Mouse (Mus musculus): Measurements from ENCODE around the gene Gm3448. TPM values are rescaled to one million over a fixed set of nuclear protein-coding genes. Genes with fewer than 3 reads are reported as not detected.

The Gm3448 gene
- polyA plus RNA-seq, 1 experiment from 2014 or later: 2.8 TPM

- Histone ChIP-seq H3K27ac (replicated peaks; ENCODE audit: low read depth, low read length) (no peak overlapping the region), H3K4me1 (ENCODE audit: control insufficient read depth, insufficient read depth, low read length) (peaks cover 8% of the 10 kb centered on the region), H3K36me3 (ENCODE audit: control insufficient read depth, insufficient read depth, low read length) (peaks cover 27% of the 10 kb centered on the region), H3K9ac (ENCODE audit: low read depth, low read length) (no peak overlapping the region), H3K27me3 (replicated peaks; ENCODE audit: control insufficient read depth, insufficient read depth, low read length) (no peaks in the 10 kb centered on the region), H3K9me3 (ENCODE audit: control insufficient read depth, low read length) (no peaks in the 10 kb centered on the region), H3K4me2 (ENCODE audit: low read depth, low read length) (no peak overlapping the region), H3K4me3 (ENCODE audit: low read depth, low read length) (no peak overlapping the region)
- DNase-seq (ENCODE audit: low spot score) (no peak), ATAC-seq (ENCODE audit: low read depth) (no peak)
- 92% methylated on average over 5 of the region's 5 CpGs for WGBS
Observed at GRCm38 (mm10) chr17:14958686-14959327, 82.5 kb downstream of the Gm3448 start.

- no peak overlapping the region for H3K4me2 ChIP-seq (ENCODE audit: low read depth, low read length)
- no peaks in the 10 kb centered on the region for H3K27me3 ChIP-seq (replicated peaks; ENCODE audit: control insufficient read depth, insufficient read depth, low read length)
- 92% methylated on average over 8 of the region's 8 CpGs for WGBS
- DNase-seq (ENCODE audit: low spot score) (no peak), ATAC-seq (ENCODE audit: low read depth) (no peak)
- H3K4me3 ChIP-seq (ENCODE audit: low read depth, low read length): no peak overlapping the region
- H3K4me1 ChIP-seq (ENCODE audit: control insufficient read depth, insufficient read depth, low read length): no peaks in the 10 kb centered on the region
- H3K27ac ChIP-seq (replicated peaks; ENCODE audit: low read depth, low read length): no peak overlapping the region
- no peaks in the 10 kb centered on the region for H3K9me3 ChIP-seq (ENCODE audit: control insufficient read depth, low read length)
- H3K9ac ChIP-seq (ENCODE audit: low read depth, low read length): no peak overlapping the region
- H3K36me3 ChIP-seq (ENCODE audit: control insufficient read depth, insufficient read depth, low read length): peaks cover 67% of the 10 kb centered on the region
Observed at GRCm38 (mm10) chr17:14953452-14953851, 87.9 kb downstream of the Gm3448 start.

GRCm38 (mm10) chr17:14949161-14949827 lies 92.0 kb downstream of the Gm3448 start:
- Histone ChIP-seq H3K9ac (ENCODE audit: low read depth, low read length) (no peak overlapping the region), H3K9me3 (ENCODE audit: control insufficient read depth, low read length) (no peaks in the 10 kb centered on the region), H3K4me3 (ENCODE audit: low read depth, low read length) (no peak overlapping the region), H3K4me2 (ENCODE audit: low read depth, low read length) (no peak overlapping the region), H3K27ac (replicated peaks; ENCODE audit: low read depth, low read length) (no peak overlapping the region), H3K27me3 (replicated peaks; ENCODE audit: control insufficient read depth, insufficient read depth, low read length) (no peaks in the 10 kb centered on the region), H3K4me1 (ENCODE audit: control insufficient read depth, insufficient read depth, low read length) (peaks cover 3% of the 10 kb centered on the region), H3K36me3 (ENCODE audit: control insufficient read depth, insufficient read depth, low read length) (peaks cover 85% of the 10 kb centered on the region)
- 85% methylated on average over 7 of the region's 7 CpGs for WGBS
- no peak for DNase-seq (ENCODE audit: low spot score)
- no peak for ATAC-seq (ENCODE audit: low read depth)

Other genes starting within 250 kb of the Gm3448 start
- gene Wdr27, start 98.4 kb downstream of the Gm3448 start, polyA plus RNA-seq (2014; fragmentation: Nextera tagmentation; extraction: Ambion mirVana): 6.6 and 8.3 TPM in 2 replicates
- gene 1600012H06Rik, start 98.4 kb downstream of the Gm3448 start, polyA plus RNA-seq (2014; fragmentation: Nextera tagmentation; extraction: Ambion mirVana): 45.0 and 45.9 TPM in 2 replicates
- 50.5 and 52.0 TPM in 2 replicates for gene Phf10, start 80.3 kb downstream of the Gm3448 start, polyA plus RNA-seq (2014; fragmentation: Nextera tagmentation; extraction: Ambion mirVana)
- 5.3 and 6.0 TPM in 2 replicates for gene 9030025P20Rik, start 63.1 kb downstream of the Gm3448 start, polyA plus RNA-seq (2014; fragmentation: Nextera tagmentation; extraction: Ambion mirVana)
- gene Gm3417, start 62.7 kb downstream of the Gm3448 start, polyA plus RNA-seq (2014; fragmentation: Nextera tagmentation; extraction: Ambion mirVana): 1.2 and 3.7 TPM in 2 replicates
- 2.7 and 4.4 TPM in 2 replicates for gene Gm3435, start 31.4 kb downstream of the Gm3448 start, polyA plus RNA-seq (2014; fragmentation: Nextera tagmentation; extraction: Ambion mirVana)
- gene Ermard, start 329 bp downstream of the Gm3448 start, polyA plus RNA-seq (2014; fragmentation: Nextera tagmentation; extraction: Ambion mirVana): 49.7 and 54.8 TPM in 2 replicates
- not detected in 2 replicates for gene Tcte3, start within 50 bp of the Gm3448 start, polyA plus RNA-seq (2014; fragmentation: Nextera tagmentation; extraction: Ambion mirVana)

Measured in embryonic facial prominence, embryonic 14.5 days (tissue).